Mouse (Mus musculus) c-Kit-negative CD71-positive TER-119-positive erythroid progenitor cells, embryonic 14.5 days (primary cell): ENCODE data around the gene Rab33a.

Experiments used
- DNase-seq: peaks from one replicate; pipeline ENCODE4 v3.0.0-alpha.2; 2013; ENCODE audit warnings: low read depth, low spot score

Rab33a gene

DNA sequence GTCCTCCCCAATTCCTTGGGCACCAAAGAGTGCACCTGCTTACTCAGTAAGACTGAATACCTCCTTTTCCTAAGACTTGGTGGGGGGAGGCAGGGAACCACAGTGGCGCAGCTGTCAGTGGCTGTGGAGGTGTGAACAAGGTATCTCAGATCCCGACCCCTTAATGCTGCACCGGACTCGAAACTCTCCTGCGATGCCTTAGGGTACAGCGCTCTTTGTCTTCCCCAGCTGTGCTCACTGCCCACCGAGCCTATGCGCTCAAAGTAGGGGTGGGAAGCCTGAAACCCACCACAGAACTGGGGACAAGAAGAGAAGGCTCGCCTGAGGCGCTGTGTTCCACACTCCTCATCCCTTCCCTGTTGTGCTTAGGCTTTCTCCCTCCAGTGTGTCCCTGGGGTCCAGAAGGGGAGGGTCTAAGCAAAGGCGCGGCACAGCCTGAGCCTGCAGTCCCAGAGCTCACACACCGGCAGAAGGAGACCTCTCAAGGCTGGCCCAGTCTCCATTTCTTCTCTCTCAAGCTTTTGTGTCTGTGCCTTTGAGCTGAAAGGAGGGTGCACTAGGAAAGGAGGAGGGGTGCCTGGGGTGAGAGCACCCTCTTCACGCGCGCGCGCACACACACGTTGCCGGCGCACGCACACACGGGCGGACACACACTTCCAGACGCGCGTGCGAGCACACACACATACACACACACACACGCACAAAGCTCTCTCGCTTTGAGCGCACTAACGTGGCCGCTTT, at the start of gene Rab33a:
Gene Rab33a, plus strand, starts transcription at position 478 of the 741 bp plus-strand sequence.
- no peak for DNase-seq

DNA sequence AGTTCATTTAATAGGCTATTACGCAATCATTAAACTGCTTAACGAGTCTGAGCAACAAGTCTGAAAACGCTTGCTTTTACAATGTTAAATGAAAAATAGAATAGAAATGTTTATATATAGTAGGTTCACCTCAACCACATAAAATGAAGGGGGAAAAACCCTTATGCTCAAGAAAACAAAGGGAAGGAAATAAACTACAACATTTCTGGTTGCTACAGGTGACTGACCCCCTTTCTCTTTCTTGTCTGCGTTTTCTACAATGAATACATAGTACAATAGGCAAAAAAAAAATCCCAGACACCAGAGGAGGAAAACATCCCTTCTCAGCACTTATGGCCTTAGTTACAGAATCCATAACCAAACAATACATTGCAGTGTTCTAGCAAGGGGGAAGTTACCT, 38.0 kb upstream of the Rab33a start:
- DNase-seq: no peak

DNA sequence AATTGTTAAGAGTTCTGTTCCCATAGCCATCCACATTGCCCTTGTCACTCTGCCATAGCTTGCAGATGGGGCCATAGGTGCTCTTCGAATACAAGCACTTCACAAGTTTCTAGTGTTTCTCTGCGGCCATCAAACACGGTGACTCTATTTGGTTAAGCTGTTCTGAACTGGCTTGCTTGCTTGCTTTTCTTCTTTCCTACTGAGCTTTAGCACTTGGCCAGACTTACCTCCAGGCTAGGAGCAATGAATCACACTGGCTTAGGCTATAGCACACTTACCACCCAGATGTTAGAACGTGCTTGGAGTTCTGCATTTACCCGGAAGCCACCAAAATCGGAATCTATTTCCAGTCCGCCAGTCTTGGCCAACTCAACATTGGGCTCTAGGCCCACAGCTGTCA, 37.4 kb upstream of the Rab33a start:
- DNase-seq: no peak

DNA sequence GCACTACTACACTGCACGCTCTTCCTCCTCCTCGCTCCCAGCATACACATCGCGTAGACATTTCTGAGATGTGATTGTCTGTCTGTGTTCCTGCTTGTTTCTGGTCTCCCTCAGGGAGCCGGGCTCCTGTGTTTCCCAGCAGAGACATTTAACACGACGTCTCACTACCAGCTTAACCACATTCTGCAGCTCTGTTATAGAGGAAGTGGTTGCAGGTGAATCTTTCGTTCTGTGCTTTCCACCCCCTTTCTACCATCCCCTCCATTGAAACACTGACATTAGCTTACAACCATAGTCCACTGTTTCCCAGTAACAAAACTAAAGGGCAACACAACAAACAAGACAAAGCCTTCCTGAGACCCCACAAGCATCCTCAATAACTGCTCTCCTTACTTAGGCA, 25.3 kb upstream of the Rab33a start:
- no peak for DNase-seq

DNA sequence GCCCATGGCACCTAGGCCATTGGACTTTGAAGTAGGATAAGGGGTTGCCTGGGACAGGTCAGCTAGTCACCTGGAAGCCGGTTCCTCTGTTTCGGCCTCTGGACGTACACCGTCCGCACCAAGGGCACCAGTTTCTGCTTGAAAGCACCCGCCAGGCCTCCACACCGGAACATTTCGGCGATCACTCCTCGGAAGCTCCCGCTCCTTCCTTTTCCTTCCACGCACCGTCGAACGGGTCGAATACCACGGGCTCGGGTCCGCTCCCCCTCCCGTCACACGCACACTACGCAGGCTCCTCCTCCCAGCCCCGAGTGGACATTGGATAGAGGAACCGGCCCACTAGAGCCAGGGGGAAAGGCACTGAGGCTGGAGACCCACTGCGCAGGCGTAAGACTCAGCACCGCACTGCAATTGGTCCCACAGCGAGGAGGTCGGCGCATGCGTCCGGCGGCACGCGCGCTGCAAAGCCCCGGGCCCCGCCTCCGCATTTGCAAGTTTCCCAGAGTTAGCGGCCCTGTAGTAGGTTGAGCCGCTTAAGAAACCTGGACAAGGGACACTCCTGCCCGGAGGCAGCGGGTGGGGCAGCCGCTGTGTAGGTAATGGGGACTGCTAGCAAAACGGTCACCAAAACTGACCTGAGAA, 5.8 kb upstream of the Rab33a start, which contains the start of gene Aifm1:
Gene Aifm1, minus strand, starts transcription at position 398 of the 642 bp plus-strand sequence.
- peak; percentile 80 for DNase-seq

DNA sequence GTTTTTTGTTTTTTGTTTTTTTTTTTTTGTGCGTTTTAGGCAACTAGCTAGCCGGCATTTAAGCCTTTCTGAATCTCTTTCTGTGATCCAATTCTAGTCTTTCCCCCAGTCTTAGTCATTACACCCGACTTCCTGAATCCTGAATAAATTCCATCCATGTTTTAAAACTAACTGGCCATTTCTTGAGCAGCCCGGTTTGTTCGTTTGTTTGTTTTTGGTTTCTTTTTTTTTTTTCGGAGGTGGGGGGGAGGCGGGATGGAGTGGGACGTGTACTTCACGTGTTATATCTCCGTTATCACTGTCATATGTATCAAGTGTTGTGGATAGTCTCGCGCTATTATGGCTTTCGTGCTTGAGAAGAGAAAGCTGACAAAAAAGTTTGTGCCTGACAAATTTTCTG, 5.3 kb upstream of the Rab33a start:
- no peak for DNase-seq

DNA sequence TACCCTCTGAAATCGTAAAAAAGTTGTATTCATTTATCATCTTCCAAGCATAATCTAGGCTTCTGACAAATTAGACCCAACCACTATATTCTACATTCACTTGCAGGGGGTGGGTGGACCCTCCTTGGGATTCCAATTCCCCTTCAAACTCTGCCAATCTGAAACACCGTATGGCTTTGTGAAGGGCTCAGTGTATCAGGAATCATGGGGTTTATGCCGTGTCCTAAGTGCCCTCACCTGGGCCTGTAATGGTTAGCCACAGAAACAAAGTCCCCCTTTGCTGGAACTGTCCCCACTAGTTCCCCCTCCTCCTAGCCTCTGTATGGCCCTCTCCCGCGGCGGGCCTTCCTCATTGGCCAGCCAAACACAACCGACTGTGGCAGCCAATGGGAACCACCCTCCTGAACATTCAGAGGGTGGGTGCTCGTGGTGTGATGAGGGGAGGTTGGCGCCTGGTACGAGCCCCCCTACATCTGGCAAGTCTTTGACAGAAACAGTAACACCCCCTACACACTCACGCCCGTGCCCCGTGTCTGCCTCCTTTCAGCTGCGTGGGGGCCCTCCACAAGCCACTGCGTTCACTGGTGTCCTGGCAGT, 776 bp upstream of the Rab33a start:
- no peak for DNase-seq

DNA sequence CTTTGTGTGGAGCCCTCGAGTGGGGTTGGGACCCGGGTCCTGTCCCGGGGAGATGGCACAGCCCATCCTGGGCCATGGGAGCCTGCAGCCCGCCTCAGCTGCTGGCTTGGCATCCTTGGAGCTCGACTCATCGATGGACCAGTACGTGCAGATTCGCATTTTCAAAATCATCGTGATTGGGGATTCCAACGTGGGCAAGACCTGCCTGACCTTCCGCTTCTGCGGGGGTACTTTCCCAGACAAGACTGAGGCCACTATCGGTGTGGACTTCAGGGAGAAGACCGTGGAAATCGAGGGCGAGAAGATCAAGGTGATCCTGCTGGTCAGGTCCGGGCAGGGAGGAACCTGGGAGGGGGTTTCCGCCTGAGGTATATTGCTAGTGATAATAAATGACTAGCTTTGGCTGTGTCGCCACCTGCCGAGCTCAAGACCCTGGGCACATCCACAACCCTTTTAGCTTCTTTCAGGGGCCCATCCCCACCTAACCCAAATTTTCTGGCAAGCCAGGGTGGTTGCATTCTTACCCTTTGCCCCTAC, 532 bp downstream of the Rab33a start:
- no peak for DNase-seq

DNA sequence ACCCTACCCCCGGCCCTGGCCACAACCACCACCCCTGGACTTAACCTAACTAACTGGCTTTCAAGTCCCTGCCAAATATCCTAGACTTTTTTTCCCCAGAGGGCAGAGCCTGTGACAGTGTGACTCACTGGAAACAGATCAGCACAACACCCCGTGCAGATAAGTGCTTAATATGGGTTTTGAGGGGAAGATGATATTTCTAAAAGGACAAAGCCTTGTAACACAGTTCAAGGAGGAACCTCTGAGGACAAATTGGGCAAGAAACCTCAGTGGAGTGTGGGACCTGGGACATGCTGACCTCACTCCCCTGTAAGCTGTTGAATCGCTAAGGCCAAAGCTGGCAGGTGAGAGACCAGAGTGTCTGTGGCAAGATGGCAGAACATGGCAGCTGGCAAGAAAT, 2.6 kb downstream of the Rab33a start:
- no peak for DNase-seq

DNA sequence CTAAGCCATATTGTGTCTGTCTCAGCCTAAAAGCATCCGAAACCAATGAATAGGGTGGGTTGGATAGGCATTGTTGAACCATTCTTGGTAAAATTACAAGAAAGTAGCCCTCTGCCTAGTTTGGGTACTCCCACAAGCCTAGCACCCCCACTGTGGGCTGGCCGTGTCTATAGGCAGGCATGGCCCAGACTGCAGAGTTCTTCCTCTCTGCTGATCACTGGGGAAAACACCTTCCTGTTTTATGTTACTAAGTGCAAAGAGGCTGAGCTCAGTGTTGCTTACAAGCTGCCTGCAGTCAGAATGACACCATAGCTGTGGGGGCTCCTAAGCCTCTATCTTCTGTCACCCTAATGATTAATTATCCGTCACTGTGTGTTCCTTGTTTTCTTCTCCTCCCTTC, 4.4 kb downstream of the Rab33a start:
- DNase-seq: no peak

DNA sequence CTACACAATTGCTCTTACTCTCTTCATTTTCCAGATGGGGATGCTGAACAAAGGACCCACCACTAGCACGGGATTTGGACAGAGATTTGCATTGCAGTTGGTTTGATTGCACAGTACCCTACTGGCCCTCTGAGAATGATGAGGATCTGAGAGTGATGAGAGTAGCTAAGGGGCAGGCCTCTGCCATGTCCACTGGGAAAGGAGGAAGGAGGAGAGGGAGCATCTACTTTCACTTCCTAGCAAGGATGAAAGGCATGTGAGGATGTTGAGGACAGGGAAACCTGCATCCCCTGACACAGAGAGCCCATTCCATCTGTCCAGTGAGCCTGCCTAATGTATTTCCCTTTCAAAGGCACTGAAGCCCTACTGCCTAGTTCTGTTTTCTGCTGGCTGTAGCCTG, 6.2 kb downstream of the Rab33a start:
- no peak for DNase-seq

DNA sequence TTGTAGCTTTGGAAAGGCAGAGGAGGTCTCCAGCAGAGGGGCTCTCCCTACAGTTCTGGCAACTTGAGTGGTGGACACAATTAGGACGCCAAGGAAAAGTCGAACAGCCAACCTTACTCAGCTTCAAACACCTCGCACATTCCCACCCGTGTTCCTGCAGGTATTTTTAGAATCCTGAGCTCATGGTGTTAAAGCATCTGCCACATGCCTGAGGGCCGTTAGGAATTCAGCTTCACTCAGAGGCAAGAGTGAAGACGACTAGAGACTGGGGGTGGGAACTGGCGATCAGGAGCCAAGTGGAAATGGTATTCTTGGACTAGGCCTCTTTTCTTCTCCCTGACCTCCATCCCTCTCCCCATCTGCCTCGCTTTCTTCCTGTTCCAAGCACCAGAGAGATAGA, 6.8 kb downstream of the Rab33a start:
- DNase-seq: no peak

DNA sequence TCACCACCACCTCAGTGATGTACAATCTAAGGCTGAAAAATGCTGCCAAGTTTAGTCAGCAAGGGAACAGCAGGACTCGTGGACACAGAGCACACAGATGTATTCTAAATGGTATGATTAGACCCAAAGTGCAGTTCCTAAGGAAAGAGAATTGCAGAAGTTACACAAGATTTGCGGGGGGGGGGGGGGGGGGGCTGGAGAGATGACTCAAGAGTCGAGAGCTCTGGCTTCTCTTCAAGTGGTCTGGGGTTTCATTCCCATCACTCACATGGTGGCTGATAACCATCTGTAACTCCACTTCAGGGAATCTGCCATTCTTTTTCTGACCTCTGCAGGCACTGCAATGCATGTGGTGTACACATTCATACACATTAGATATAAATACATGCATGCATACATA, 7.3 kb downstream of the Rab33a start:
- DNase-seq: no peak

DNA sequence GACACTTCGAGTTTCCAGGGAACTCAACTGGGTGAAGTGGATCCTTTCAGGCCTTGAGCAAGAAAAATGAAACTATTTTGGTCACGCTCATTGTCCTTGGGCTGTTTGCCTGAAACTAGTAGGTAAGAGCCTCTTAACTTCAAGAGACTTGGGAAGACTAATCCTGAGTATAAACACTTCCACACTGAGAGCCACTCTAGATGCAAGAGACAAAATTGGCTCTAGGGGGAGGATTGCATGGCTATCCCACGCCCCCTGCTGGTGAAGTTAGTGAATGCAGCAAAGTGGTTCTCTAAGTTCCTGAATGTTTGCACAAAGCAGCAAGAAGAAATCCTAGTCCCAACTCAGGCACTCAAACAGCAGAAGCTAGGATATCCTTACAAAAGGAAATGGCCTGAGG, 13.1 kb downstream of the Rab33a start:
- DNase-seq: peak; percentile 43
